In genomic region chr11:6628568-6628967, GRCm38 (mm10) we compare ENCODE assay signal across 9 mouse cellular contexts. TPM values are rescaled to one million over a fixed set of nuclear protein-coding genes. Genes with fewer than 3 reads are reported as not detected.
A peak's percentile ranks its signal among the peaks of the same experiment; 100 is the strongest.
DNase-seq lines count a peak whose midpoint lies in the region; ATAC-seq lines count a peak whose summit lies in the region.
"Had no signal": no experiment of that assay in that cellular context is flagged by ENCODE, and none has a peak within 500 bp of the region (broad histone marks: within the 10 kb centered on the region; RNA-seq: fewer than 3 reads in every experiment).

No protein-coding gene starts in this region.

- H3K4me2 ChIP-seq in hindbrain, embryonic 14.5 days (replicated peaks) = no peak overlapping the region
- H3K4me2 ChIP-seq in liver, embryonic 12.5 days = no peak overlapping the region

- no peak overlapping the region for H3K4me3 ChIP-seq in hindbrain, embryonic 10.5 days
- H3K4me3 ChIP-seq in hindbrain, embryonic 14.5 days (replicated peaks; ENCODE audit: low read length) = no peak overlapping the region
- H3K4me3 ChIP-seq in liver, embryonic 12.5 days = no peak overlapping the region

- no peaks in the 10 kb centered on the region for H3K9me3 ChIP-seq in hindbrain, embryonic 10.5 days
- H3K9me3 ChIP-seq in hindbrain, embryonic 14.5 days (ENCODE audit: control insufficient read depth, low read length) = no peaks in the 10 kb centered on the region
- no peaks in the 10 kb centered on the region for H3K9me3 ChIP-seq in liver, embryonic 12.5 days (replicated peaks)

- DNase-seq in hindbrain, embryonic 10.5 days (ENCODE audit: low spot score) = peak; percentile 69
- no peak for DNase-seq in hindbrain, embryonic 14.5 days (ENCODE audit: low spot score)
- peak; percentile 55 for DNase-seq in CD4-positive helper T cell, adult 2 months (ENCODE audit: low read depth, low spot score)
- DNase-seq in ZHBTc4 (ENCODE audit: low read depth, low spot score) = peak; percentile 88
- DNase-seq in embryo, embryonic 11 days = peak; percentile 74
- DNase-seq in retina, postnatal 1 day = peak; percentile 65

- 26% methylated on average over 4 of the region's 4 CpGs for WGBS in hindbrain, embryonic 10.5 days
- 15% methylated on average over 4 of the region's 4 CpGs for WGBS in hindbrain, embryonic 14.5 days
- WGBS in liver, embryonic 12.5 days (ENCODE audit: insufficient replicate concordance) = 21% methylated on average over 4 of the region's 4 CpGs

- H3K36me3 ChIP-seq in hindbrain, embryonic 10.5 days = peaks cover 13% of the 10 kb centered on the region
- peaks cover 10% of the 10 kb centered on the region for H3K36me3 ChIP-seq in hindbrain, embryonic 14.5 days (replicated peaks; ENCODE audit: control insufficient read depth, insufficient read depth)
- peaks cover 12% of the 10 kb centered on the region for H3K36me3 ChIP-seq in liver, embryonic 12.5 days

- H3K27me3 ChIP-seq in hindbrain, embryonic 10.5 days (ENCODE audit: insufficient read depth, poor library complexity, severe bottlenecking) = no peaks in the 10 kb centered on the region
- H3K27me3 ChIP-seq in hindbrain, embryonic 14.5 days (ENCODE audit: control insufficient read depth, insufficient read depth, low read length) = no peaks in the 10 kb centered on the region
- no peaks in the 10 kb centered on the region; the same call in 1 of the 2 replicates for H3K27me3 ChIP-seq in liver, embryonic 12.5 days (replicated peaks)

- H3K27ac ChIP-seq in hindbrain, embryonic 10.5 days = no peak overlapping the region
- H3K27ac ChIP-seq in hindbrain, embryonic 14.5 days = no peak overlapping the region
- H3K27ac ChIP-seq in liver, embryonic 12.5 days = peak overlapping the region; percentile 77; the same call in 1 of the 2 replicates

- peaks cover 24% of the 10 kb centered on the region for H3K4me1 ChIP-seq in hindbrain, embryonic 10.5 days (replicated peaks)
- H3K4me1 ChIP-seq in hindbrain, embryonic 14.5 days (replicated peaks; ENCODE audit: control insufficient read depth, insufficient read depth, low read length) = peaks cover 22% of the 10 kb centered on the region
- H3K4me1 ChIP-seq in liver, embryonic 12.5 days = peaks cover 43% of the 10 kb centered on the region

- no peak overlapping the region for H3K9ac ChIP-seq in hindbrain, embryonic 14.5 days
- peak overlapping the region; percentile 27; the same call in 1 of the 2 replicates for H3K9ac ChIP-seq in liver, embryonic 12.5 days

- ATAC-seq in hindbrain, embryonic 14.5 days (ENCODE audit: low FRiP score) = no peak
- peak; percentile 38 for ATAC-seq in liver, embryonic 12.5 days
- ATAC-seq in inflammation-experienced regulatory T-cells, adult 6 months = no peak

RNA-seq across cellular contexts. Expression of gene Tbrg4, which starts 2.7 kb away (rescaled TPM):
- 59.5 and 62.2 TPM in 2 replicates for polyA plus RNA-seq in hindbrain, embryonic 10.5 days (2016; fragmentation: Nextera tagmentation; extraction: Ambion mirVana)
- 25.7 and 26.5 TPM in 2 replicates for polyA plus RNA-seq in hindbrain, embryonic 14.5 days (2014; fragmentation: Nextera tagmentation; extraction: Ambion mirVana)
- polyA plus RNA-seq in liver, embryonic 12.5 days (2016; fragmentation: Nextera tagmentation; extraction: Ambion mirVana) = 69.3 TPM in 2 replicates
- polyA plus RNA-seq in inflammation-experienced regulatory T-cells, adult 6 months (2017; shearing (Covaris generic)) = 10 to 100 TPM; 29.0 to 32.2 (median 31.4) TPM

RNA-seq across cellular contexts. Expression of gene Wap, which starts 9.9 kb away (rescaled TPM):
- not detected in 2 replicates for polyA plus RNA-seq in hindbrain, embryonic 10.5 days (2016; fragmentation: Nextera tagmentation; extraction: Ambion mirVana)
- polyA plus RNA-seq in hindbrain, embryonic 14.5 days (2014; fragmentation: Nextera tagmentation; extraction: Ambion mirVana) = not detected in 2 replicates
- polyA plus RNA-seq in liver, embryonic 12.5 days (2016; fragmentation: Nextera tagmentation; extraction: Ambion mirVana) = not detected in 2 replicates
- polyA plus RNA-seq in inflammation-experienced regulatory T-cells, adult 6 months (2017; shearing (Covaris generic)) = not detected
- polyA plus RNA-seq: lung, embryonic 16.5 days had no signal

RNA-seq across cellular contexts. Expression of gene Nacad, which starts 22.7 kb away (rescaled TPM):
- polyA plus RNA-seq in hindbrain, embryonic 10.5 days (2016; fragmentation: Nextera tagmentation; extraction: Ambion mirVana) = 21.8 and 56.0 TPM in 2 replicates
- 75.2 and 75.9 TPM in 2 replicates for polyA plus RNA-seq in hindbrain, embryonic 14.5 days (2014; fragmentation: Nextera tagmentation; extraction: Ambion mirVana)
- polyA plus RNA-seq in liver, embryonic 12.5 days (2016; fragmentation: Nextera tagmentation; extraction: Ambion mirVana) = 6.4 and 7.5 TPM in 2 replicates
- not detected for polyA plus RNA-seq in inflammation-experienced regulatory T-cells, adult 6 months (2017; shearing (Covaris generic))

RNA-seq across cellular contexts. Expression of gene Ramp3, which starts 29.8 kb away (rescaled TPM):
- 5.7 and 5.8 TPM in 2 replicates for polyA plus RNA-seq in hindbrain, embryonic 10.5 days (2016; fragmentation: Nextera tagmentation; extraction: Ambion mirVana)
- 22.1 and 26.7 TPM in 2 replicates for polyA plus RNA-seq in hindbrain, embryonic 14.5 days (2014; fragmentation: Nextera tagmentation; extraction: Ambion mirVana)
- 0.23 and 0.49 TPM in 2 replicates for polyA plus RNA-seq in liver, embryonic 12.5 days (2016; fragmentation: Nextera tagmentation; extraction: Ambion mirVana)
- polyA plus RNA-seq in inflammation-experienced regulatory T-cells, adult 6 months (2017; shearing (Covaris generic)) = 1 to 10 TPM; 4.2 to 6.8 (median 5.6) TPM
